In the genomic region with DNA sequence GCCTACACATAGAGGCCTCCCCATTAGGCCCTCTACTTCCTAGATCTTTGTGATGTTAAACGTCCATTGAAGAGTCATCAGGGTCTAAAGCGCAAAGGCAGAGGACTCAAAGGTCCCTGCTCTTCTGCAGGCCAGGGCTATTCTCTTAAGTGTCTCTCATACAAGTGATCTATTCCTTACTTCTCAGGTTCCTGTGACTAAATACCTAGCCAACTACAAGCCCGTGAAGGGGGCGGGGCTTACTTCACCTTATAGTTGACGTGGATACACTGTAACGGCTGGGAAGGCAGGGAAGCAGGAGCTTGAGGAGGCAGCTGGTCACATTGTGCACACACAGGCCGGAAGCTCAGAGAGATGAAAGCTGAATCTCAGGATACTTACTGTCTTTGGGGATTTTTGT, we compare ENCODE assay signal across 17 mouse cellular contexts. TPM values are rescaled to one million over a fixed set of nuclear protein-coding genes. Genes with fewer than 3 reads are reported as not detected.
A peak's percentile ranks its signal among the peaks of the same experiment; 100 is the strongest.
DNase-seq lines count a peak whose midpoint lies in the region; ATAC-seq and TF ChIP-seq lines count a peak whose summit lies in the region.
"Had no signal": no experiment of that assay in that cellular context is flagged by ENCODE, and none has a peak within 500 bp of the region (broad histone marks: within the 10 kb centered on the region; RNA-seq: fewer than 3 reads in every experiment).

No protein-coding gene starts in this region.

- no peaks in the 10 kb centered on the region for H3K27me3 ChIP-seq in kidney, postnatal 0 days (ENCODE audit: insufficient read depth, low read length)
- peaks cover 14% of the 10 kb centered on the region for H3K27me3 ChIP-seq in embryonic facial prominence, embryonic 10.5 days (replicated peaks; ENCODE audit: low read depth, poor library complexity, severe bottlenecking)
- H3K27me3 ChIP-seq in embryonic facial prominence, embryonic 15.5 days = no peaks in the 10 kb centered on the region
- H3K27me3 ChIP-seq in stomach, embryonic 15.5 days (replicated peaks) = no peaks in the 10 kb centered on the region
- H3K27me3 ChIP-seq: CH12.LX, Patski had no signal

- no peak for DNase-seq in kidney, postnatal 0 days (ENCODE audit: low spot score)
- DNase-seq in kidney, postnatal 14 days = no peak
- no peak for DNase-seq in embryonic facial prominence, embryonic 10.5 days (ENCODE audit: low spot score)
- no peak for DNase-seq in cerebellum, adult 18-20 months
- DNase-seq: cerebellum, adult 9-11 months; embryo, embryonic 11 days; heart, adult 18-20 months; spleen, adult 18-20 months; thymus, adult 18-20 months had no signal

- no peak for TF ChIP-seq CTCF in kidney, postnatal 0 days (IDR thresholded peaks at IDR 0.05; ENCODE audit: low read depth)

- H3K4me3 ChIP-seq in kidney, postnatal 0 days (replicated peaks; ENCODE audit: low read depth, low read length) = no peak overlapping the region
- H3K4me3 ChIP-seq in embryonic facial prominence, embryonic 10.5 days = no peak overlapping the region
- 0 out of 2 replicates have a peak overlapping the region, but pooled peaks have one; percentile 2 for H3K4me3 ChIP-seq in embryonic facial prominence, embryonic 15.5 days (replicated peaks)
- no peak overlapping the region for H3K4me3 ChIP-seq in stomach, embryonic 15.5 days (replicated peaks)
- H3K4me3 ChIP-seq: forebrain, embryonic 12.5 days; neural tube, embryonic 13.5 days had no signal

- WGBS in kidney, postnatal 0 days = 78% methylated on average over 7 of the region's 7 CpGs
- 92% methylated on average over 7 of the region's 7 CpGs for WGBS in embryonic facial prominence, embryonic 10.5 days
- WGBS in embryonic facial prominence, embryonic 15.5 days = 69% methylated on average over 7 of the region's 7 CpGs
- 85% methylated on average over 7 of the region's 7 CpGs for WGBS in stomach, embryonic 15.5 days

- no peak for ATAC-seq in kidney, postnatal 0 days (replicated peaks; ENCODE audit: low FRiP score, low read depth)
- no peak for ATAC-seq in embryonic facial prominence, embryonic 15.5 days (ENCODE audit: insufficient number of reproducible peaks, low FRiP score, low TSS enrichment, low read depth)
- no peak for ATAC-seq in stomach, embryonic 15.5 days (ENCODE audit: insufficient read depth, low FRiP score, low read depth)
- no peak for ATAC-seq in CD4-positive, CD25-positive, alpha-beta regulatory T cell, adult 4 months
- ATAC-seq: midbrain, embryonic 16.5 days; Patski had no signal

- H3K4me1 ChIP-seq in kidney, postnatal 0 days (replicated peaks; ENCODE audit: insufficient read depth, low read length) = peaks cover 48% of the 10 kb centered on the region
- peaks cover 52% of the 10 kb centered on the region for H3K4me1 ChIP-seq in embryonic facial prominence, embryonic 10.5 days
- H3K4me1 ChIP-seq in embryonic facial prominence, embryonic 15.5 days = peaks cover 87% of the 10 kb centered on the region
- H3K4me1 ChIP-seq in stomach, embryonic 15.5 days = peaks cover 61% of the 10 kb centered on the region

- H3K9ac ChIP-seq in kidney, postnatal 0 days (ENCODE audit: low read depth, low read length) = no peak overlapping the region
- H3K9ac ChIP-seq in embryonic facial prominence, embryonic 15.5 days = no peak overlapping the region
- no peak overlapping the region for H3K9ac ChIP-seq in stomach, embryonic 15.5 days
- H3K9ac ChIP-seq: forebrain, embryonic 12.5 days; neural tube, embryonic 13.5 days had no signal

- H3K36me3 ChIP-seq in kidney, postnatal 0 days (ENCODE audit: insufficient read depth, low read length) = 0 out of 2 replicates have a peak, but pooled peaks cover 4% of the 10 kb centered on the region
- no peaks in the 10 kb centered on the region for H3K36me3 ChIP-seq in embryonic facial prominence, embryonic 10.5 days (replicated peaks)
- peaks cover 30% of the 10 kb centered on the region for H3K36me3 ChIP-seq in embryonic facial prominence, embryonic 15.5 days
- 0 out of 2 replicates have a peak, but pooled peaks cover 9% of the 10 kb centered on the region for H3K36me3 ChIP-seq in stomach, embryonic 15.5 days
- H3K36me3 ChIP-seq: forebrain, embryonic 12.5 days; neural tube, embryonic 13.5 days had no signal

- H3K9me3 ChIP-seq in kidney, postnatal 0 days (replicated peaks; ENCODE audit: low read length) = no peaks in the 10 kb centered on the region
- no peaks in the 10 kb centered on the region for H3K9me3 ChIP-seq in embryonic facial prominence, embryonic 10.5 days
- no peaks in the 10 kb centered on the region for H3K9me3 ChIP-seq in embryonic facial prominence, embryonic 15.5 days (replicated peaks)
- no peaks in the 10 kb centered on the region for H3K9me3 ChIP-seq in stomach, embryonic 15.5 days
- H3K9me3 ChIP-seq: forebrain, embryonic 12.5 days; neural tube, embryonic 13.5 days had no signal

- H3K4me2 ChIP-seq in kidney, postnatal 0 days (ENCODE audit: low read length) = no peak overlapping the region
- H3K4me2 ChIP-seq in embryonic facial prominence, embryonic 15.5 days (replicated peaks) = peak overlapping the region; percentile 65; the same call in 1 of the 2 replicates
- H3K4me2 ChIP-seq in stomach, embryonic 15.5 days = peak overlapping the region; percentile 21; the same call in 1 of the 2 replicates
- H3K4me2 ChIP-seq: forebrain, embryonic 12.5 days; neural tube, embryonic 13.5 days had no signal

- H3K27ac ChIP-seq in kidney, postnatal 0 days = peak overlapping the region; percentile 89
- peak overlapping the region; percentile 75; the same call in 1 of the 2 replicates for H3K27ac ChIP-seq in embryonic facial prominence, embryonic 10.5 days (replicated peaks)
- peak overlapping the region; percentile 99 for H3K27ac ChIP-seq in embryonic facial prominence, embryonic 15.5 days (replicated peaks)
- peak overlapping the region; percentile 96 for H3K27ac ChIP-seq in stomach, embryonic 15.5 days
- H3K27ac ChIP-seq: forebrain, embryonic 12.5 days had no signal

RNA-seq across cellular contexts. Expression of gene Anxa2, which starts 6.5 kb away (rescaled TPM):
- 442 and 483 TPM in 2 replicates for polyA plus RNA-seq in kidney, postnatal 0 days (2015; fragmentation: Nextera tagmentation; extraction: Ambion mirVana)
- polyA plus RNA-seq in embryonic facial prominence, embryonic 10.5 days (2016; fragmentation: Nextera tagmentation; extraction: Ambion mirVana) = 112 and 145 TPM in 2 replicates
- polyA plus RNA-seq in embryonic facial prominence, embryonic 15.5 days (2015; fragmentation: Nextera tagmentation; extraction: Ambion mirVana) = 1,678 and 1,714 TPM in 2 replicates
- 866 and 946 TPM in 2 replicates for polyA plus RNA-seq in stomach, embryonic 15.5 days (2015; fragmentation: Nextera tagmentation; extraction: Ambion mirVana)
- 100 to 1,000 TPM in 1 of 2 experiments, 10 to 100 TPM in 1; 95.7 to 127 TPM for polyA plus RNA-seq in CD4-positive, CD25-positive, alpha-beta regulatory T cell, adult 4 months (2017; shearing (Covaris generic))
